8 mouse cellular contexts compared by ENCODE assay signal in the genomic region with DNA sequence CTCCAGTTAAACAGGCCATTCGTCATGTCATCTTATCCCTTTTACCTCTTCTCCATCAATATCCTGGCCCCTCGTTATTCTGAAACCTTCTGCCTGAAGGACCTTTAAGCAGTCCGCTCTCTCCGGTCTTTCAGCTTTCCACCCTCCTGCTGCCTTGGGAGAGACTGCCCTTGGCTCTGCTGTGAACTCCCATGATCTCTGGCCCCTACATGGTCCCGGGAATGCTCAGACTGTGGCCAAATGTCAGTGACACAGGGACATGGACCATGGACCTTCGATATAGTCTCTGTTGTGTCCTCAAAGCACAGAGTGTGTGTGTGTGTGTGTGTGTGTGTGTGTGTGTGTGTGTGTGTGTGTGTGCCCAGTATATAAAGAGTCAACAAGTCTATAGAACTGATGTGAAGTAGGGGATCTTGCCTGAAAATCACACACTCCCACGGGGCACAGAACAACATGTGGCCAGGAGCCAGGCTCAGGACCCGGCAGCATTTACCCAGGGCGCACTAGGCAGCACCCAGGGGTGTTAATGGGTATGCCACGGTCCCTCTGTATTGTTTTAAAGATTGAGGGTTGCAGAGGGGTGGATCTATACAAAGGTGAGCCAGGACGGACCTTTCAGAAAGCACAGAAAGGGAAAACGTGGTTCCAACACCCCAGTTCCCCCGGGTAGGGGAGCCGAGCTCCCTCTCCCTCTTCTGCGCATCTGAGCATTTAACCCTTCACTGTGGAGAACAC. TPM values are rescaled to one million over a fixed set of nuclear protein-coding genes. Genes with fewer than 3 reads are reported as not detected.
DNase-seq lines count a peak whose midpoint lies in the region; ATAC-seq and TF ChIP-seq lines count a peak whose summit lies in the region.

No protein-coding gene starts in this region.

- no peak overlapping the region for H3K4me3 ChIP-seq in heart, embryonic 15.5 days
- H3K4me3 ChIP-seq in embryonic facial prominence, embryonic 15.5 days (replicated peaks) = no peak overlapping the region
- H3K4me3 ChIP-seq in hindbrain, postnatal 0 days (ENCODE audit: low read length) = no peak overlapping the region
- no peak overlapping the region for H3K4me3 ChIP-seq in midbrain, embryonic 15.5 days

- peaks cover 75% of the 10 kb centered on the region for H3K4me1 ChIP-seq in heart, embryonic 15.5 days (replicated peaks)
- H3K4me1 ChIP-seq in embryonic facial prominence, embryonic 15.5 days = peaks cover 82% of the 10 kb centered on the region
- H3K4me1 ChIP-seq in hindbrain, postnatal 0 days (ENCODE audit: insufficient read depth, low read length) = peaks cover 59% of the 10 kb centered on the region
- H3K4me1 ChIP-seq in midbrain, embryonic 15.5 days = peaks cover 71% of the 10 kb centered on the region

- TF ChIP-seq CTCF in hindbrain, postnatal 0 days (IDR thresholded peaks at IDR 0.05; ENCODE audit: low read depth) = no peak

- no peak overlapping the region for H3K4me2 ChIP-seq in heart, embryonic 15.5 days
- H3K4me2 ChIP-seq in embryonic facial prominence, embryonic 15.5 days (replicated peaks) = 0 out of 2 replicates have a peak overlapping the region, but pooled peaks have one; percentile 1
- H3K4me2 ChIP-seq in hindbrain, postnatal 0 days (ENCODE audit: low read depth, low read length) = no peak overlapping the region; the same call in 1 of the 2 replicates
- no peak overlapping the region for H3K4me2 ChIP-seq in midbrain, embryonic 15.5 days

- no peaks in the 10 kb centered on the region for H3K9me3 ChIP-seq in heart, embryonic 15.5 days (replicated peaks)
- no peaks in the 10 kb centered on the region for H3K9me3 ChIP-seq in embryonic facial prominence, embryonic 15.5 days (replicated peaks)
- H3K9me3 ChIP-seq in hindbrain, postnatal 0 days (ENCODE audit: low read length) = no peaks in the 10 kb centered on the region
- no peaks in the 10 kb centered on the region for H3K9me3 ChIP-seq in midbrain, embryonic 15.5 days

- intact Hi-C loops in heart, postnatal 36 days (cut with DNase I) = no loop called here

- WGBS in heart, embryonic 15.5 days = 56% methylated on average over 15 of the region's 15 CpGs
- 37% methylated on average over 15 of the region's 15 CpGs for WGBS in embryonic facial prominence, embryonic 15.5 days
- WGBS in hindbrain, postnatal 0 days = 22% methylated on average over 15 of the region's 15 CpGs
- WGBS in midbrain, embryonic 15.5 days = 32% methylated on average over 15 of the region's 15 CpGs

- no peak overlapping the region for H3K9ac ChIP-seq in heart, embryonic 15.5 days
- H3K9ac ChIP-seq in embryonic facial prominence, embryonic 15.5 days = no peak overlapping the region
- 0 out of 2 replicates have a peak overlapping the region, but pooled peaks have one; percentile 0 for H3K9ac ChIP-seq in hindbrain, postnatal 0 days (replicated peaks; ENCODE audit: low read length)
- H3K9ac ChIP-seq in midbrain, embryonic 15.5 days = no peak overlapping the region

- no peak for ATAC-seq in heart, embryonic 15.5 days (replicated peaks; ENCODE audit: insufficient number of reproducible peaks, insufficient read depth, low FRiP score, low read depth)
- ATAC-seq in embryonic facial prominence, embryonic 15.5 days (ENCODE audit: insufficient number of reproducible peaks, low FRiP score, low TSS enrichment, low read depth) = no peak
- ATAC-seq in hindbrain, postnatal 0 days = no peak
- ATAC-seq in midbrain, embryonic 15.5 days (replicated peaks) = no peak
- no peak for ATAC-seq in frontal cortex, adult (ENCODE audit: low TSS enrichment)

- H3K36me3 ChIP-seq in heart, embryonic 15.5 days = no peaks in the 10 kb centered on the region
- no peaks in the 10 kb centered on the region for H3K36me3 ChIP-seq in embryonic facial prominence, embryonic 15.5 days
- no peaks in the 10 kb centered on the region for H3K36me3 ChIP-seq in hindbrain, postnatal 0 days (ENCODE audit: insufficient read depth, low read length)
- H3K36me3 ChIP-seq in midbrain, embryonic 15.5 days (replicated peaks) = no peaks in the 10 kb centered on the region

- H3K27ac ChIP-seq in heart, embryonic 15.5 days = peak overlapping the region; percentile 58; the same call in 1 of the 2 replicates
- peak overlapping the region; percentile 55 for H3K27ac ChIP-seq in embryonic facial prominence, embryonic 15.5 days (replicated peaks)
- H3K27ac ChIP-seq in hindbrain, postnatal 0 days = peak overlapping the region; percentile 82
- H3K27ac ChIP-seq in midbrain, embryonic 15.5 days = peak overlapping the region; percentile 78

- no peak for DNase-seq in heart, postnatal 36 days
- DNase-seq in hindbrain, postnatal 0 days (ENCODE audit: low spot score) = peak; percentile 44
- no peak for DNase-seq in layer of hippocampus, adult 9-11 months
- no peak for DNase-seq in right cerebral cortex, postnatal 25 days

- H3K27me3 ChIP-seq in heart, embryonic 15.5 days = no peaks in the 10 kb centered on the region
- no peaks in the 10 kb centered on the region for H3K27me3 ChIP-seq in embryonic facial prominence, embryonic 15.5 days
- no peaks in the 10 kb centered on the region for H3K27me3 ChIP-seq in hindbrain, postnatal 0 days (ENCODE audit: insufficient read depth, low read length)
- H3K27me3 ChIP-seq in midbrain, embryonic 15.5 days (replicated peaks) = no peaks in the 10 kb centered on the region

RNA-seq across cellular contexts. Expression of gene Tpcn1, which starts 23.1 kb away (rescaled TPM):
- 12.4 and 16.8 TPM in 2 replicates for polyA plus RNA-seq in heart, embryonic 15.5 days (2015; fragmentation: Nextera tagmentation; extraction: Ambion mirVana)
- total RNA-seq in heart, postnatal 36 days (2021) = 10 to 100 TPM; 32.5 to 36.0 TPM
- polyA plus RNA-seq in embryonic facial prominence, embryonic 15.5 days (2015; fragmentation: Nextera tagmentation; extraction: Ambion mirVana) = 28.4 and 28.6 TPM in 2 replicates
- 24.5 and 30.7 TPM in 2 replicates for total RNA-seq in hindbrain, postnatal 0 days (2014; rRNA removed)
- 15.4 and 16.1 TPM in 2 replicates for polyA plus RNA-seq in hindbrain, postnatal 0 days (2015; fragmentation: Nextera tagmentation; extraction: Ambion mirVana)
- polyA plus RNA-seq in midbrain, embryonic 15.5 days (2015; fragmentation: Nextera tagmentation; extraction: Ambion mirVana) = 15.8 and 17.7 TPM in 2 replicates

RNA-seq across cellular contexts. Expression of gene Iqcd, which starts 23.5 kb away (rescaled TPM):
- polyA plus RNA-seq in heart, embryonic 15.5 days (2015; fragmentation: Nextera tagmentation; extraction: Ambion mirVana) = 0.19 and 0.46 TPM in 2 replicates
- not detected for total RNA-seq in heart, postnatal 36 days (2021)
- 1.9 and 3.2 TPM in 2 replicates for polyA plus RNA-seq in embryonic facial prominence, embryonic 15.5 days (2015; fragmentation: Nextera tagmentation; extraction: Ambion mirVana)
- total RNA-seq in hindbrain, postnatal 0 days (2014; rRNA removed) = 0.63 and 1.9 TPM in 2 replicates
- polyA plus RNA-seq in hindbrain, postnatal 0 days (2015; fragmentation: Nextera tagmentation; extraction: Ambion mirVana) = 1.8 and 2.0 TPM in 2 replicates
- polyA plus RNA-seq in midbrain, embryonic 15.5 days (2015; fragmentation: Nextera tagmentation; extraction: Ambion mirVana) = 1.7 and 1.8 TPM in 2 replicates

RNA-seq across cellular contexts. Expression of gene Rita1, which starts 47.1 kb away (rescaled TPM):
- 11.0 and 12.7 TPM in 2 replicates for polyA plus RNA-seq in heart, embryonic 15.5 days (2015; fragmentation: Nextera tagmentation; extraction: Ambion mirVana)
- total RNA-seq in heart, postnatal 36 days (2021) = 10 to 100 TPM; 15.0 to 17.1 TPM
- 15.5 and 15.8 TPM in 2 replicates for polyA plus RNA-seq in embryonic facial prominence, embryonic 15.5 days (2015; fragmentation: Nextera tagmentation; extraction: Ambion mirVana)
- 38.0 and 38.6 TPM in 2 replicates for total RNA-seq in hindbrain, postnatal 0 days (2014; rRNA removed)
- 30.1 and 30.4 TPM in 2 replicates for polyA plus RNA-seq in hindbrain, postnatal 0 days (2015; fragmentation: Nextera tagmentation; extraction: Ambion mirVana)
- 28.3 and 30.6 TPM in 2 replicates for polyA plus RNA-seq in midbrain, embryonic 15.5 days (2015; fragmentation: Nextera tagmentation; extraction: Ambion mirVana)

RNA-seq across cellular contexts. Expression of gene Ddx54, which starts 47.2 kb away (rescaled TPM):
- 23.4 and 32.9 TPM in 2 replicates for polyA plus RNA-seq in heart, embryonic 15.5 days (2015; fragmentation: Nextera tagmentation; extraction: Ambion mirVana)
- total RNA-seq in heart, postnatal 36 days (2021) = 10 to 100 TPM; 22.2 to 24.3 TPM
- polyA plus RNA-seq in embryonic facial prominence, embryonic 15.5 days (2015; fragmentation: Nextera tagmentation; extraction: Ambion mirVana) = 43.4 and 44.5 TPM in 2 replicates
- 37.3 and 40.1 TPM in 2 replicates for total RNA-seq in hindbrain, postnatal 0 days (2014; rRNA removed)
- 30.8 and 31.9 TPM in 2 replicates for polyA plus RNA-seq in hindbrain, postnatal 0 days (2015; fragmentation: Nextera tagmentation; extraction: Ambion mirVana)
- 39.9 and 43.7 TPM in 2 replicates for polyA plus RNA-seq in midbrain, embryonic 15.5 days (2015; fragmentation: Nextera tagmentation; extraction: Ambion mirVana)

RNA-seq across cellular contexts. Expression of gene Slc8b1, which starts 54.4 kb away (rescaled TPM):
- 2.7 and 5.0 TPM in 2 replicates for polyA plus RNA-seq in heart, embryonic 15.5 days (2015; fragmentation: Nextera tagmentation; extraction: Ambion mirVana)
- 10 to 100 TPM; 12.5 to 13.9 TPM for total RNA-seq in heart, postnatal 36 days (2021)
- 9.0 and 9.3 TPM in 2 replicates for polyA plus RNA-seq in embryonic facial prominence, embryonic 15.5 days (2015; fragmentation: Nextera tagmentation; extraction: Ambion mirVana)
- 3.7 and 4.0 TPM in 2 replicates for total RNA-seq in hindbrain, postnatal 0 days (2014; rRNA removed)
- polyA plus RNA-seq in hindbrain, postnatal 0 days (2015; fragmentation: Nextera tagmentation; extraction: Ambion mirVana) = 2.5 and 2.7 TPM in 2 replicates
- polyA plus RNA-seq in midbrain, embryonic 15.5 days (2015; fragmentation: Nextera tagmentation; extraction: Ambion mirVana) = 1.6 and 2.5 TPM in 2 replicates
